Mouse (Mus musculus) kidney, postnatal 14 days (tissue): ENCODE results near the gene Olfr63.
"Not testable (repeated sequence)": the region's sequence is repeated elsewhere in the genome, so short reads cannot be mapped to it uniquely, and the experiment has no call there.

Experiments used
- DNase-seq: peaks from one replicate; pipeline ENCODE4 v3.0.0; 2022; ENCODE audit warnings: mixed read lengths

The Olfr63 gene

GRCm38 (mm10) chr17:33264376-33264775 is at the start of gene Olfr63:
TSS of gene Olfr63 (plus strand) at chr17:33264676.
- no peak for DNase-seq

DNA sequence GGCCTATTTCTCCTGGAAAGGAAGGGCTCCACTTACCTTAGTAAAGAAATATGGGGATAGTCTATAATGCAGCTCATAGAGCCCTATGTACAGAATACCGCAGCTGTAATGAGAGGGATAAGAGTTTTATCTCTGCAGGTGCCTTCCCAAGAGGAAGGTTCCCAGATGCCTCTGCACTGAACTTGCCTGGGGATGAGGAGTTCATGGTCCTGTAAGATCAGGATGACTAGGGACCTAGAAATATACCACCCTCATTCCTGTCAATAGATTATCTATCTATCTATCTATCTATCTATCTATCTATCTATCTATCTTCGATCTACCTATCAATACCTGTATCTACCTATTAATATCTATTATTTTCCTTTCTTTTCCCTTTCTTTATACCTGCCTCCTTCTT is 42.9 kb upstream of the Olfr63 start, which contains the start of gene Olfr1564:
TSS of gene Olfr1564 (minus strand) at position 101 of the 400 bp plus-strand sequence.
- no peak for DNase-seq

DNA sequence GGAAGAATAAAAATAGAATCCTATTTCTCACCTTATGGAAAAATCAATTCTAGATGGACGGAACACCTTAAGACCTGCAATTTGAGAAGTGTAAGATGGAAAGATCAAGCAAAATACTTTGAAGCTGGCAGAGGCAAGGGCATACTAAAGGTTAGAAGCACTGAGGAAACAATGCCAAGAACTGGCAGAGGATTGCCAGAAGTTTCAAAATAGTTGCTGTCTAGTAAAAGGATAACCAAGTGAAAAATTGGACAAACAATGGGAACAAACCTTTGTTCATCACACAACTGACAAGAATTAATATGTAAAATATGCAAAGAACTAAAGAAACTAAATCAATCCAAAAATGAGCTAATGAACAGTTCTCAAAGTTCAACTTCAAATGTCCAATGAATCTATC is 27.8 kb upstream of the Olfr63 start:
- not testable (repeated sequence) for DNase-seq

DNA sequence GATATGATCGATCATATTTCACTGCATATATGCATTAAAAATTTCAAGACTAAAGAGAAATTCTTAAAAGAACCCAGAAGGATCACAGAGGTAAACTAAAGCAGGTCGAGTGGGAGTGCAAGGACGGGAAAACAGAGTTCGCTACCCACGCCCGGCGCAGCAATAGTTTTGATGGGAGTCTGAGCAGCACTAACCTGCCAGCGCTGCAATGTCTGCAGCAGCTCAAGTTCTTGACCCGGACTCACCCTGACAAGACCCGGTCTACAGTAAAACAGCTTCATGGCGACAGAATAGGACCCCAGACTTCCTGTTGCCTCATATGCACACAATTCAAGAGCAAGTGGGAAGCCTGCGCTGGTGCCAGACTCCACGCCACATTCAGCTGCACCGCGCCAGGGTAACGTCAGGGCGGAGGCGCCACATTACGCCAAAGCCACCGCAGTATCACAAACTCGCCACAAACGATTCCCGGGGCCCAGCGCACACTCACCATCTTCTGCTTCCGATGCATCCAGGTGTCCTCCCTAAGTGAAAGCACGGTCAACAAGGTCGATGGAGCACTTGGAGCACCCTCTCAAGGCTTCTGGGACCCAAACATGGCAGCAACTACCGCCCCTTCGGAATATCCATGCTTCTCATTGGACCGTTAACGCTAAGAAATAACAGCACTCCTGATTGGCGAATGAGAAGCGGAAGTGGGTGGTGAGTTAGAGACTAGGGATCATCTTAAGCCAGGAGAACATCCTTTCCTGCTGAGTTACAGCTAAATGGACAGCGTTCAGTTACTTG is 9.8 kb upstream of the Olfr63 start, which contains the start of gene Zfp955a:
TSS of gene Zfp955a (minus strand) at position 616 of the 789 bp plus-strand sequence.
- not testable (repeated sequence) for DNase-seq

- DNase-seq, result not testable (repeated sequence)
Measured at GRCm38 (mm10) chr17:33255319-33255657, 9.2 kb upstream of the Olfr63 start.

- no peak for DNase-seq
Measured at GRCm38 (mm10) chr17:33268907-33269306, 4.4 kb downstream of the Olfr63 start.

GRCm38 (mm10) chr17:33289039-33289875 is 24.8 kb downstream of the Olfr63 start, which contains the start of gene Zfp955b:
TSS of gene Zfp955b (plus strand) at chr17:33289544.
- not testable (repeated sequence) for DNase-seq

GRCm38 (mm10) chr17:33289876-33290149 is 25.3 kb downstream of the Olfr63 start:
- DNase-seq, result not testable (repeated sequence)
